Mouse (Mus musculus) retina, postnatal 7 days (tissue): ENCODE data around the gene Cacna1e.

Experiments
- DNase-seq: peaks from one replicate; pipeline ENCODE4 v3.0.0-alpha.2; 2012; ENCODE audit warnings: low read depth, low spot score

The Cacna1e gene

DNA sequence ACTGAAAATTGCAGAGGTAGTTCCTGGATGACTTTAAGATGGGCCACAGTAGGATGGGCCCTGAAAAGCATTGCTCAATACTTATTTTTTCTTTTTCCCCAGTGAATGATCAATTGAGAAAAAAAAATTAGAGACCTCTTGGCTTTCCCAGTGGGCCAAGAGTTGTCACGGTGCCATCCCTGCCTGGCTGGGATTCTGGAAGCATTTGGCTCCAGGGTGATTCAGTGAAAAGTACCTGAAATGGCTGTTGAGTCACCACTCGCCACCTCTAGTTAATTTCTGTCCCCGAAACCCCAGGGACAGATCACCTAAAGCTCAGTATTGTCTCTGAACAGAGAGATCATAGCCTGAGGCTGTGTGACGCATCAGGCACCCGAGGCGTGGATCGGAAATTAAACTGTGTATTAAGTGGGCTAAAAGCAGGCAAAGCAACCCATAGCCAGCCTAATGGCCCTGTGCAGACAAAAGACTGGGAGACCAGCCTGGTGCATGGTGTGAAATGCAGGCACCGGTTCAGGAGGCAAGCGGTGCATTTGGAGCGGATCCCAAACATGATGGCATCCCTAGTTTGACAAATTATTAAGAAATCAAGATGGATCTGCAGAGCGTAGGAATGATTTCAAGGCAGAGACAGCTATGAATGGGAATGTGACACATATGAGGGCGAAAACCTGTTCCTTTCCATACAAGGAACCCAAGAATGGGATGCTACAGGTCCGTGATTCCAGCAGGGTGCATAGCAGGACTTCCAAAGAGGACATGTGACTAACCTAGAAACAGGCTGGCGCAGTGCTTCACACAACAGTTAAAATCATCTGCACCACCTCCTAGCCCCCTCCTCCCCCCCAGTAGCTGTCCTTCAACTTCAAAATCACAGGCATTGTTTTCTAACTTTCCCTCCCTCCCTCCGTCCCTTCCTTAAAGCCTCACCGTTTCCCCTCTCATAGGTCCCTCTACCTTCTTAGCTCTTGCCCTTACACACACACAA, 261.3 kb downstream of the Cacna1e start:
- DNase-seq, result peak; percentile 9

DNA sequence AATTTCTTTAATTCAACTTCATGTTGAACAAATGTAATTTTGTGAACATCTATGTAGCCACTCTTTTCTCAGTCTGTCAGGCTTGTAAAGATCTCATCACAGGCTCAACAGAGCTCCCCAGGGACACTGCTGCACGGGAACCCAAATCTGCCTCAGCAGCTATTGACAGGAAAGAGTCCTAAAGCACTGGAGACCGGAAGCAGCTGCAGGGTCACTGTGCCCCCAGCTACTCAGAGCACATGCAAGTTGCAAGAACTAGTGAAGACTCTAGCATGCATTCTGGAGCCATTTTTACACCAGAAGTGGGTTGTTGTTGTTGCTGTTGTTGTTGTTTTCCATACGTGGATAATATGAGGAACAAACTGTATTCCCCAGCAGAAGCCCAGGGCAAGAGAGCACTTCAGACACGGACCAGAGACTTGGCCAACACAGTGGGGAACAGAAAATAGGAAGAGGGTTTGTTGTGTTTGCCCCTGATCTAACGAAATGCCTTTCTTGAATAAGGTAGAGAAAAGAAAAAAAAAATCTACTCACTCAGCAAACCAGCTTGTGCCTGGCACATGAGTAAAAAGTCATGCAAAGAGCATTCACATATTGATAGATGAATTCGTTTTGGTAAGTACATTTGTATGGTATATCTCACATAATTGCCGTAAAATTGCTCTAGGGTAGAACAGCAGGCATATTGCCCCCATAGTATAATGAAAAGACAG, 266.4 kb downstream of the Cacna1e start:
- DNase-seq, result no peak

DNA sequence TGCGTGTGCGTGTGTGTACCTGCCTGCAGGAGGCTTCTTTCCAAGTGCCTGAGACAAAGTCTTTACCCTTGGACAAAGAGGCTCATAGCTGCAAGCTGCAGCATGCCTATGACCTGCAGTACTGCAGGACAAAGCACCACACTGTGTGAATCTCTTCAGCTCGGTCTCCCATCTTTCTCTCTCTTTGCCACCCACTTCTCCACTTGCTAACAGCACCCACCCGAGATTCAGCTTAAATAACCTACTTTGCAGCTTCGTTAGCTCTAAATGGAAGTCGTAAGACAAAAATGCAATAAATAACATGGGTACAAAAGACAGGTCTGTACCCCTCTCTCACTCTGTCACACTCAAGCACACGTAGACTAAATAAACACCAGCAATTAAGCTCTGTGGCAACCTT, 268.5 kb downstream of the Cacna1e start:
- DNase-seq, result no peak

DNA sequence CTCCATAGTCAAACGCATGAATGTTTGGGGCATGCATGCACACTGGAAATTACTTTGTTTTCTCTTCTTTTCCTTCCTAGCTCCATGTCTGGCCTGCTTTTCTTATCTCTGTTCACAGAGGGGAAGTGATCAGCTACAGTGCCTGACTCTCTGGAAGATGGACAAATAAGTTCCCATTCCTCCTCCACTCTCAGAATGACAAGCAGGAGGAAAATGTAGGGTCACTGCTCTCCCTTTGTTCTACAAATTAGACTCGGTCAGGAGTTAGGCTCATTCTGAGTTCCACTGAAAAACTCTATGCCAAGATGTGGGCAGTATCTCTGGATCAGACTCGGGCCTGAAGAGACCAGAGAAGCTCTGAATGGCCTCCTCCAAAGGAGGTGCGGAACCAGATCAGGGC, 275.8 kb downstream of the Cacna1e start:
- no peak for DNase-seq

DNA sequence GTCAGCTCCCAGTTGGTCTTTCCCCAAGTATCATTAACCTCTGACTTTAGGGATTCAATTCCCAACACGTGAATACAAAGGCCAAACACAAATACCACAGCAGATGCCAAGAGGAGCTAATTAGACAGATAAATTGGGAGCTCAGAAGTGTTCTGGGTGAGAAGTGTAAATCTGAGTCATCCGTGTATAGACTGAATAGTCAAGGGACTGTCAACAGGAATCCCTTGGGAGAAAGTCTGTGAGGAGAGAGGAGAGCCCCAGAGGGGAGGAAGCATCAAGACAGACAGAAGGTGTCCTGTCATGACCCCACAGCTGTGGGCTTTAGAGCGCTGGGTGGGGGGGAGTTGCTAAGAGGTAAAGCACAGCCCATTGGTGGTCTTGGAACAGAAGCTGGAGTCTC, 276.9 kb downstream of the Cacna1e start:
- DNase-seq, result no peak

DNA sequence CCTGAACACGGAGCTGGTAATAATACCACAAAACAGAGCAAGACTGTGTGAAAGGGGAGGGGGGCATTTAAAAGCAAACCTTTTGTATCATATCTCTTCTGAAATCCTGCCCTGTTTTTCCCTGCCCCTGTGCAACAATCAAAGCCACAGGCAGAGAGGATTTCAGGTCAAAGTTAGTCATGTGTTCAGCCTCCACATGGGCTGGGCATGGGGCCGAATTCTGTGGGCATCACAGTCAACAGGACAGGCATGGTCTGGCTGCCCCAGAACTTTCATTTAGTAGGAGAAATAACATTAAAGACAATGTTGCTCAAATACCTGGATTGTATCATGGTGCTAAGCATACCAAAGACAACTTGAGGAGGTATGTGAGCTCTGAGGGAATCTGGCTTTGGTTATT, 278.7 kb downstream of the Cacna1e start:
- no peak for DNase-seq

DNA sequence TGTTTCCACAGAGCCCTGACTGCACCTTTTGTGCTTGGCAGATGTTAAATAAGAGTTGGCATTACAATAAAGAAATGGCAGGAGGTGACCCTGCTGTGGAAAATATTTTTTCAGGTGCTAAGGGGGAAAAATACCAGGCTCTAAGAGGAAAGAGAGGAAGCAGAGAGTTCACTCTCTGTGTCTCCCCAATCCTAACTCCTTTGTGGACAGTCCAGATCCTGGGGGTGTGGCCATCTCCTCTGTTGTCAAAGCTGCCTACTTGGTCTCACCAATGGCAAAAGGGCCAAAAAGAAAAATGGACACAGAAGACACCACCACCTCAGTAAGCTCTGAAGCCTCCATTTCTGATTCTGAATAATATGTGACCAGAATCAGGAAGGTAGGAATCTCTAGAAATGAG, 280.5 kb downstream of the Cacna1e start:
- no peak for DNase-seq

DNA sequence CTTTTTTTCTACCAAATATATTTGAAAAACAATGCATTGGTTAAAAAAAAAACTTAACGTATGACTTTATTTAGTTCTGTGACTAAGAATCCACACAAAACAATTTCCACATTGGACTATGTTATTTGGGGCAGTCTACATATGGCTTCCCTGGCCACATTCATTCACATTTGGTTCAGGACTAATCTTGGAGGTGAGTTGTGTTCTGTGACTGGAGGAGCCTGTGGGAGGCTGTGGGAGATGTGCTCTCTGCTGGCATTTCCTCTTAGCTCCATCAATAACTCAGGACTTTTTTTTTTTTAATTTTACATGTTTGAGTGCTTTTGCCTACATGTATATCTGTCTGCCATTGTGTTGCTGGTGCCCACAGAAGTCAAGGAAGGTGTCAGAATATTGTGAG, 281.8 kb downstream of the Cacna1e start:
- no peak for DNase-seq

DNA sequence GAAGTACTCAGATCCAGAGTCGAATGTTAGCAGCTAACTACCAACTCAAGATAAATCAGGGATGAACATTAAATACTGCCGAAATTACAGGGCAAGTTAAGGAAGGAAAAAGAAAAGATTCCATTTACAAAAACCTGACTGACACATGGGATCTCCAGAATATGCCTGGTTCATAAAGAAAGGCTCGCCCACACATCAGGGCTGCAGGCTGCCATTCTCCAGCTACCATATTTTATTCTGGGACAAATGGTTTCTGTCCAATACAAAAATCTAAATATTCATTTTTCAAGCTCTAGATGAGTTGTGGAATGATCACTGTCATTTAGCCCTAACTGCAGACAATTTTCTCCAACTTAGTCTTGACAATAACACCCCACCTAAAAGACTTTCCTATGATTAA, 301.8 kb downstream of the Cacna1e start:
- no peak for DNase-seq

DNA sequence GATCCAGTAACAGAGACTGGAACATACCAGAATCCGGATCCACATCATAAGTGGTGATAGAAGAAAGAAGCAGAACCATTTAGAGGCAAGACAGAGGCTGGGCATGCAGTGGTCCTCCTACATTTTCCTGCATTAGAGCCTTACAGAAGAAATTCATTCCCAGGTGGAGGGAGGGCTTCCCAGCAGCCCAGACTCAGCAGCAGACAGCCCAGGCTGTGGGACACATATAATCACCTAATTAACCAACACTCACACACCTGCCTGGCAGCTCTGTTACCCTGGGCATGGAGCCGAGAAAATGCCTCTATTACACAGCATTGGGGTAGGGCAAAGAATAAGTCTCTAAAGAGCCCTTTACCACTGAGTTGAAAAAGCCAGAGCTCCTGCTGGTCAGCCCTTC, 304.4 kb downstream of the Cacna1e start:
- DNase-seq, result no peak

DNA sequence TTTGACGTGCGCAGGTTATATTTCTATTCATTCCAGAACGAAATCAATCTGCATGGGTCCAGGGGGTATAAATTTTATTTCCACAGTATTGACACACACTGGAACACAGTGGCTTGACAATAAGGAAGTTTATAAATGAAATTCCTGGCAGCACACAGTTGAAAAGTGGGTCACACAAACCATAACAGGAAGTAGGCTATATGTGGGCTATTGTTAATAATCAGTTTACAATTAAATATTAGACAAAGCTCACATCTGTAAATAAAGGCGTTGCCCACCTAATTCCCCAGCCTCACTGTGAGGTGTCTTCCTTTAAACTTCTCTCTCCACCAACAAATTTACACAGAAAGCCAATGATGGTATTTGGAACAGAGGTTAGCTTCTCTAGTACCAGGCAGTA, 305.6 kb downstream of the Cacna1e start:
- DNase-seq, result no peak

DNA sequence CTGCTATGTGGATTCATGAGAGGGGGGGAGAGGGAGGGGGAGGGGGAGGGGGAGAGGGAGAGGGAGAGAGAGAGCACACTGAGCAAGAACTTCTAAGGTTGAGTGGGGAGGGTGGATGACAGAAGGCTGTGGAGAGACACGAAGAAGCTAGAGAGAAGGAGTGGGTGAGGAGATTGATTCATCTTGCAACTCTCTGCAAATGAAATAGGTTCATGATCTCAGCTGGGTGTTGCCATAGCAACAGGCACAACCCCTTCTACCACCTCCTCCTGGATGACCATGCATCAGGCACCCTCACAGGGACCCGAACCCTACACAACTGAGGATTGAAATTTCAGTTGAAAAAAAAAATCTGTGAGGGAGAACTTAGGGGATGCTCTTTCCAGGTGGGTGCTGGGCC, 307.9 kb downstream of the Cacna1e start:
- DNase-seq, result no peak

DNA sequence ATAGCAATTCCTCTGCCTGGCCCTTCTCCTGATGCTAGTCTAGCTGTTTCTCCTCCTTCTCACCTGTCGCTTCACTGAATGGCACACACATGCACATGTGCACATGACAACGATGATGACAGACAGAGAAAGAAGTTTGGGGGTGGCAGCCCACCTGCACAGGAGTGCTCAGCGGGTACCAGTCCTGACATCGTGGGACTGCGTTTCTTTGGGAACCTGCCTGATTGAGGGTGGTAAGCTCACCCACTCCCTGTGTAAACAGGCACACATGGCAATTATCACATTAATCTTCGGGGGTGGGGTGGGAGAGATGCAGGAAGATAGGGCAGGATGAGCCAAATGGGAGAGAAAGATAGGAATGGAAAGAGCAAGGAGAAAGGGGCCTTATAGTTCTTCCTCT, 318.3 kb downstream of the Cacna1e start:
- DNase-seq, result no peak

DNA sequence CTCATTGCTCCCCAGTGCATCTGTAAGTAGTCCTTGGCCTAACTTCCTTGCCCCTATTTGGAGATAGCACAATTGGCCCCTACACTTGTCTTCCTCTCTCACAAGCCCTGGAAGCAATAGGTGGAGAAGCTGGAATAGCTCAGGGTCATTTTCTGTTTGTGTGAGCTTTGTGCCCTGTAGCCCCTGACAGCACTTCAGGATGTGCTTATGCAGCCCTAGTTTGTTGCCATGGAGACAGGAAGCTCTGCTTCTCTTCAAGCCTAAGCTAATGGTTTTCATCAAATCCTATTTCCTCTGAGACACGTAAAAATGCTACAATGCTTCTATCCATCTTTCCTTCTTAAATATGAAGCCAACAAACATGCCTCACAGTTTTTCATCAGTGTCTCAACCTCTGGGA, 328.5 kb downstream of the Cacna1e start:
- DNase-seq, result no peak

DNA sequence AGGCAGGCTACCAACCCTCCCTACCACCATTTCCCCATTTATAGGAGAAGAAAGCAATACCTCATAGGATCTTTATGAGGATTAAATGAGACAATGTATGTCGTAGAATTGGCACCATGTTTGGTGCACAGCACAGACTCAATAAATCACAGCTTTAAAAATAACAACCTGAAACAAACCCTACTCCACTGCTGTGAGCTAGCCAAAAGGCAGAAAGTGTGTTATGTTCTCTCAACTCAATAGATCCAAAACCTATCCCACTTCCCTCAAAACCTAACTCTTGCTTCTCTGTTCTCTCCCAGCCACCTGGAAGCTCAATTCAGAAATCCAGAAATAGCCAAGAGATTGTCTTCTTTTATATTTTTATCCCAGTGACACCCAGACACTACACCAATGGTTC, 331.2 kb downstream of the Cacna1e start:
- no peak for DNase-seq

DNA sequence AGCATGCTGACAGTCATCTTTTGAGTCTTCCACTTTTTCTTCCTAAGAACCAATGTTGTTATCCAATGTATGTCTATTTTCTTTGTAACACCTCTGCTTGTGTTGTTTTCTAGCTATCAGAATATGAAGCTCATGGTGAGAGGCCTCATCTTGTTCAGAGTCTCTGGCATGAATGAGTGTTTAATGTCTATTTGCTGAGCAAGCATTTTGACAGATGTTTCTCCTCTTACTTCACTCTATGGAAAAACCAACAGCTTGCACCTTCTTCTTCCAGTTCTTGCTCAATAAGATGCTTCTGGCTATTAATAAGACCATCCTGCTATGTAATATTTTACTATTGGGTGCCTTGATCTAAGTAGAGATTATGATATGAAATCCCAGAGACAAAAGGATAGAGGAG, 346.9 kb downstream of the Cacna1e start:
- DNase-seq, result no peak

DNA sequence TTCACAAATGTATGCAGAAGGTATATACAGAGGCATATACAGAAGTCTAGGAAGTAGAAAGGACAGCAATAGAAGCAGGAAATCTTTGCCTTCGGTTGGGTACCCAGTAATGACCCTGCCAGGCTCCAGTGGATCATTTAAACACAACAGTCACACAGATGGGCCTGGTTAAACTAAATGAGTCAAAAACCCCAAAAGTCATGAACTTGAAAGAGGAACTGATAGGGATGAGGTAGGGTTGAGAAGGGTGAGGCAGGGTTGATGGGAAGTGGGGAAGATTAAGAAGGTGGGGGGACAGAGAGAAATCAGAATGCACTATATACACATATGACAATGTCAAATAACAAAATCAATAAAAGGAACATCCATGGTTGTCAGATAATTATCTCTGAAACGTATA, 347.5 kb downstream of the Cacna1e start:
- no peak for DNase-seq

DNA sequence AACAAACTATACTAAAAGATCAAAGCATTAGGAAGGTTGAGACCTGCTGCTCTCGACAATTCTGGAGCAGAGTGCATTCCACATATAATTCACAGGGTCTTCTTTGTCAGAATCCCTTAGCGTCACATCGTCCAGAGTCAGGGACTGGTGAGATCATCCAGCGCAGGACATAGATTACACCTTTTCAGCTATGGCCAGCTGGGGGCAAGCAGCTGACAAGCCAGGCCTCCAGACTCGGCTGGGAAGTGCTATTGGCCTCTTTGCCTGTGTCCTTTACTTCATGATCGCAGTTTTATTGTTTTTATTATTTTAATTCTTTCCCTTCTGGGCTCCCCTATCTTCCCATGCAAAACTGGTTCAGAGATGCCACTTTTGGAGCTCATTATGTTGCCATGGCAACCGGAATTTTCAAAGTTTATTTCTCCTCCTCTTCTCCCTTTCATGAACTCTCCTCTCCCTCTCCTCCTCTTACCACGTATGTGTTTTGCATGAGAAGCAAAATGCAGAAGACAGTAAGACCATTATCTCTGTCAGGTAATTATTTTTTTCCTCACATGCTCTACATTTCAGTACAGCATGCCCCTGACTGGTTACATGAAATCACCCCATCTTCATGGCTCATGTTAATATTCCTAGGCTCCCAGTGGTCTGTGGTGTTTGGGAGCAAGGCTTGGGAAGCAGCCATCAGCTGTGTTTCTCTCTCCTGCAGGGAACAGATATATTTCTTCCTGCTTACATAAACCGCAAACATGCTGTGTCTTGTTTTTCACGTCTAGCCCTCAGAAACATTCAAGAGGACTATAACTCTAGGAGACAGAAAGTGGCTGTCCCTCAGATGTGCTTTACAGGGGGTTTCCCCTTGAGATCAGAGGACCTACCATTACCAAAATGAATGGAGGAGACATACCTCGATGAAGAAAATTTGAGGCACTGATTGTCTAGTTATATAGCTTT, 351.0 kb downstream of the Cacna1e start:
- DNase-seq, result no peak

DNA sequence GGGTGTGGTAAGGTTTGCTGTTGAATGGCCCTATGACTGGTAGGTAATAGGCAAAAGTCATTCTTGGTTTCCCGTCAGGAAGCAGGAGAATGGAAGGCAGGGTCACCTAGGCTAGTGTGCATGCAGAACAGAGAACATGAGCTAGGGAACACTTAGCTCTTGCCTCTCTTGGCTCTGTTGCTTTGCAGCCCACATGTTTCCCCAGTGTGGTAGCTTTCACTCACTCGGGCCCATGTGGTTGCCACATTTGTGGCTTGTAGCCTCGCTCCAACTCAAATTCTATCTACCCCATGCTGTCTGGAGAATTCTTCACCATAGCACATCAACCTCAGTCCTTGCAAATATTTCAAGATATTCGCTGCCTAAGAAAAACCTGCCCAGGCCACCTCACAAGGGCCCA, 354.6 kb downstream of the Cacna1e start:
- no peak for DNase-seq

DNA sequence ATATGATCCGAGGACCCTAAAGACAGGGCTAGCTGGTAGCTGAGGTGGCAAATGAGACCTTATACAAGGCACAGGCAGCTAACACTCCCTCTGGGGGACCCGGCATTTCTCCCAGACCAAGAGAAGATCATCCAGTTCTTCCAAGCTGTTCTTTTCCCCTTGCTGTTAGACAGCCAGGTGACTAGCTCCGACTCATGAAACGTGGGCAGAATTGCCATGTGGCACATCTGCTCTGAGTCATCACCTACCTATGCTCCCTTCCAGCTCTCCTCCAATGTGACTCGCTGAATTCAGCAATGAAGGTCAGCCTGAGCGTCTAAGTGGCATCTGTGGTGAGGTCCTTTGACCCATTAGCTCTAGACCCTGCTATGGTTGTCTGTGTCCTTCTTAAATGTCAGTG, 355.5 kb downstream of the Cacna1e start:
- DNase-seq, result no peak

DNA sequence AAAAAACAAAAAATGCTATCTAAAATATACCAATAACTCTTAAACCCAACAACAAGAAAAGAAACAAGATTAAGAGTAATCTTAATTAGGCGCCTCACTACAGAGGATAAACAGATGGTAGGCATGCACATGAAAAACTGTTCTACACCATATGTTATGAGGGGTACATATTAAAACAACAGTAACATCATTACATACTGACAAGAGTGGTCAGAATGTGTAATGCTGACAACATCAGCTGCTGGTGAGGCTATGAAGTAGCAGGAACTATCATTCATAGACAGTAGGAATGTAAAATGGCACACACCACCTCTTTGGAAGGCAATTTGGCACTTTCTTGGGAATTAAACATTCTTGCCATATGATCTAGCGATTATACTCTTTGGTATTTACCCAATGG, 363.6 kb downstream of the Cacna1e start:
- DNase-seq, result no peak

DNA sequence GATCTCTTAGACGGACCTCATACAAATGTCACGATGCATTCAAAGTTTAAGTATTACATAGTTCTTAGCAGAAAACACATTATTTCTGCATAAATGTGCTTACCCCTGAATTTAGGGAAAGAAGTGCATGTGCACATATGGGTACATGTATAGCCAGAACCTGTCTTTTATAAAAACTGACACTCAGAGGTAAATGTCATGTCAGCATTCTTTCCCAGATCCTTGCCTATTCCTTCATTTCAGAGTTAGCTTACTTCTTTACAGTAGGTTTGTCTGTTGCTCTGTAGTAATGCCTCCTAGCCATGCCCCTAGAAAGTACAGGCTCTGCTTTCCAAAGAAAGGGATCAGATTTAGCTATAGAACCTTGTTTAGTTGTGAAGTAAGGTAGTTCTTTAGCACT, 369.0 kb downstream of the Cacna1e start:
- DNase-seq, result no peak
